Mouse (Mus musculus): ENCODE results near the gene Gm20661. TPM values are rescaled to one million over a fixed set of nuclear protein-coding genes. Genes with fewer than 3 reads are reported as not detected.

Gm20661 gene
- polyA plus RNA-seq, 1 experiment, result 0.58 TPM

DNA sequence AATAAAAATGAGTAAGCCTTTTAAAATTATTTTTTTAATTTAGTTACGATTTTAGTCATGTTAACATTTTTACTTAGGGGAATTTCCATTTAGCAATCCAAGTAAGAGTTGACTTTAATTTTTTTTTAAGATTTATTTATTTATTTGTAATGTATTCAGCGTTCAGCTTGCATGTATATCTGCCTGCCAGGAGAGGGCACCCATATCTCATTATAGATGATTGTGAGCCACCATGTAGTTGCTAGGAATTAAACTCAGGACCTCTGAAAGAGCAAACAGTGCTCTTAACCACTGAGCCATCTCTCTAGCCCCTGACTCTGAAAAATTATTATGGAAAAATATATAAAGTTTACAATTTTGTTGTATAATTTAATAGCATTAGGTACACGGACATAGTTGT lies 43.7 kb downstream of the Gm20661 start:
- Histone ChIP-seq H3K4me1 (replicated peaks; ENCODE audit: control insufficient read depth, insufficient read depth, low read length) (no peaks in the 10 kb centered on the region), H3K27ac (ENCODE audit: control insufficient read depth, insufficient read depth, low read length) (no peak overlapping the region), H3K4me3 (ENCODE audit: control insufficient read depth, insufficient read depth, low read length) (no peak overlapping the region), H3K36me3 (ENCODE audit: control insufficient read depth, insufficient read depth, low read length) (peaks cover 28% of the 10 kb centered on the region), H3K27me3 (ENCODE audit: control insufficient read depth, insufficient read depth, low read length) (no peaks in the 10 kb centered on the region)
- TF ChIP-seq POLR2A (IDR thresholded peaks at IDR 0.05; ENCODE audit: control insufficient read depth, extremely low read depth, insufficient read depth, low read length, poor library complexity) (no peak), CTCF (IDR thresholded peaks at IDR 0.05; ENCODE audit: borderline replicate concordance, control insufficient read depth, extremely low read depth, insufficient read depth, low read length, poor library complexity) (no peak)
- DNase-seq, result no peak
- 89% methylated on average over 3 of the region's 3 CpGs for WGBS

DNA sequence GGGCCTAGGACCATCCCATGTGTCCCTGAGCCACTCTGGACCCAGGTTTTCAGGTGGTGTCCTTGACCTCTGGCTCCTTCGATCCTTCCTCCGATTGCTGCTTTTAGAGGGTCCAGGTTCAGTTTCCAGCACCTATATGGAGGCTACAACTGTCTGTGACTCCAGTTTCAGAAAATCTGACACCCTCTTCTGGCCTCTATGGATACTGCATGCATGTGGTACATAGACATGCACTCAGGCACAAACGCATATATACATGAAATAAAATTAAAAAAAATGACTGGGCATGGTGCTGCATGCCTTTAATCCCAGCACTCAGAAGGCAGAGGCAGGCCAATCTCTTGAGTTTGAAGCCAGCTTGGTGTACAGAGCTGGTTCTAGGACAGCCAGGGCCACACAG lies 45.0 kb downstream of the Gm20661 start:
- no peak for DNase-seq
- H3K27me3 ChIP-seq (ENCODE audit: control insufficient read depth, insufficient read depth, low read length), result no peaks in the 10 kb centered on the region
- peaks cover 41% of the 10 kb centered on the region for H3K36me3 ChIP-seq (ENCODE audit: control insufficient read depth, insufficient read depth, low read length)
- no peaks in the 10 kb centered on the region for H3K4me1 ChIP-seq (replicated peaks; ENCODE audit: control insufficient read depth, insufficient read depth, low read length)
- H3K27ac ChIP-seq (ENCODE audit: control insufficient read depth, insufficient read depth, low read length), result no peak overlapping the region
- no peak for TF ChIP-seq CTCF (IDR thresholded peaks at IDR 0.05; ENCODE audit: borderline replicate concordance, control insufficient read depth, extremely low read depth, insufficient read depth, low read length, poor library complexity)
- no peak for TF ChIP-seq POLR2A (IDR thresholded peaks at IDR 0.05; ENCODE audit: control insufficient read depth, extremely low read depth, insufficient read depth, low read length, poor library complexity)
- 97% methylated on average over 3 of the region's 3 CpGs for WGBS
- H3K4me3 ChIP-seq (ENCODE audit: control insufficient read depth, insufficient read depth, low read length), result no peak overlapping the region

DNA sequence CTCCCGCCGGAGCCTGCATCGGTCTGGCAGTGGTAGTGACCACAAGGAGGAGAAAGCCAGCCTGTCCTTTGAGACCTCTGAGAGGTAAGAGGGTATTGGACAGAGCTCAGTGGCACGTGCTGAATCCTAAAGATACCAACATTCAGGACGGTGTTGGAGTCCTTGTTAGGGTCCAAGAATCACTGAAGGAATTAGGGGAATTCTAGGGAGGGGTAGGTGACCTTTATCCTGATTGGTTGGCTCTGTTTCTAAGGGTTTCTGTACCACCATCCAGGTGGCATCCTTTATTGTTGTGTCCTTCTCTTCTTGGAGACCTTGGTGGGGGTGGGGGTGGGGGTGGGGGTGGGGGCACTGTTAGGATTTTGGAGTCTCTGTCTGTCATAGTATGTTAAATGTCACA lies 49.3 kb downstream of the Gm20661 start:
- Histone ChIP-seq H3K27ac (ENCODE audit: control insufficient read depth, insufficient read depth, low read length) (no peak overlapping the region), H3K27me3 (ENCODE audit: control insufficient read depth, insufficient read depth, low read length) (no peaks in the 10 kb centered on the region), H3K4me1 (replicated peaks; ENCODE audit: control insufficient read depth, insufficient read depth, low read length) (no peaks in the 10 kb centered on the region), H3K36me3 (ENCODE audit: control insufficient read depth, insufficient read depth, low read length) (peaks cover 59% of the 10 kb centered on the region), H3K4me3 (ENCODE audit: control insufficient read depth, insufficient read depth, low read length) (no peak overlapping the region)
- 96% methylated on average over 5 of the region's 5 CpGs for WGBS
- DNase-seq, result no peak
- TF ChIP-seq CTCF (IDR thresholded peaks at IDR 0.05; ENCODE audit: borderline replicate concordance, control insufficient read depth, extremely low read depth, insufficient read depth, low read length, poor library complexity), result no peak

DNA sequence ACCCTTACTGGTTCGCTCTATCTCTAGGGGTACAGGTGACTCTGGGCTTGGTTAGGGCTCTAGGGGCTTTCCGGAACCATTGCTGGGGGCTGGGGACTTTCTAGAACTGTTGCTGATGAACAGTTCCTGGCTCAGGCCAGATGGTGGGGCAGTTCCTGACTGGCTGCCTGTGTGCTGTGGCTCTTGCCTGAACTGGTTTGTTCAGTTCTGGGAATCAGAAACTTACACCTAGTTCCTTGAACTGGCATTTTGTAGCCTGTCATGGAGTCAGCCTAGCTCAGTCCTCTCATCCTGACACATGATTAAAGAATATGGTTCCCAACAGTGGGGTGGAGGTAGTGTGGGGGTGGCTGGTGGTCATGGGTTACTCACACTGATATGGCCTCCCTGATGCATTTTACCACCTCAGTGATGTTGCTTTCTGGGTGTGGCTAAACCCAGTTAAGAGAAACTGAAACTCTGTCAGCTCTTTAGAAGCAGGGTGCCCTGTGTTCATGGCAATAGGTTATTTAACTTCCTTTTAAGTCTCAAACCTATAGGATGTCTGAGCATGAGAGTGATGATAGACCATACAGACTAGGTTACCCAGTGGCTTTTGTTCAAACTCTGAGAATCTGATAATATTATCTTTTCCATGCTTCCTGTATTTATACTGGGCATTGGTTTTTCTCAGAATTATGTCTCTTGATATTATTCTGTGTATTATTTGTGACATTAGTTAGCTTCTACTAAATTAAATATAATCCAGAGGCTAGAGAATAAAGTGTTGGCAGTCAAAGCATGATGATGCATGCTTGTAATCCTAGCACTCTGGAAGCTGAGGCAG lies 52.7 kb downstream of the Gm20661 start:
- Histone ChIP-seq H3K4me3 (ENCODE audit: control insufficient read depth, insufficient read depth, low read length) (no peak overlapping the region), H3K27ac (ENCODE audit: control insufficient read depth, insufficient read depth, low read length) (peak overlapping the region; percentile 83), H3K36me3 (ENCODE audit: control insufficient read depth, insufficient read depth, low read length) (peaks cover 66% of the 10 kb centered on the region), H3K27me3 (ENCODE audit: control insufficient read depth, insufficient read depth, low read length) (no peaks in the 10 kb centered on the region), H3K4me1 (replicated peaks; ENCODE audit: control insufficient read depth, insufficient read depth, low read length) (no peaks in the 10 kb centered on the region)
- WGBS, result 94% methylated on average over 2 of the region's 2 CpGs
- TF ChIP-seq POLR2A (IDR thresholded peaks at IDR 0.05; ENCODE audit: control insufficient read depth, extremely low read depth, insufficient read depth, low read length, poor library complexity) (no peak), CTCF (IDR thresholded peaks at IDR 0.05; ENCODE audit: borderline replicate concordance, control insufficient read depth, extremely low read depth, insufficient read depth, low read length, poor library complexity) (no peak)
- DNase-seq, result no peak

Other genes starting within 250 kb of the Gm20661 start
- gene Rbm5, start 212.1 kb upstream of the Gm20661 start, polyA plus RNA-seq (2012; rRNA removed), result 176 and 197 TPM in 2 replicates
- gene Rbm6, start 109.8 kb upstream of the Gm20661 start, polyA plus RNA-seq (2012; rRNA removed), result 29.0 and 32.1 TPM in 2 replicates
- gene Mon1a, start 94.9 kb upstream of the Gm20661 start, polyA plus RNA-seq (2012; rRNA removed), result 57.0 and 62.7 TPM in 2 replicates
- 8.5 and 13.0 TPM in 2 replicates for gene Mst1r, start 76.2 kb upstream of the Gm20661 start, polyA plus RNA-seq (2012; rRNA removed)
- gene Actl11, start 54.6 kb upstream of the Gm20661 start, polyA plus RNA-seq (2012; rRNA removed), result 0.11 TPM in 1 of 2 replicates, not detected in the other
- 18.7 and 21.0 TPM in 2 replicates for gene Camkv, start 47.4 kb upstream of the Gm20661 start, polyA plus RNA-seq (2012; rRNA removed)
- 9.2 and 15.7 TPM in 2 replicates for gene Traip, start 32.9 kb upstream of the Gm20661 start, polyA plus RNA-seq (2012; rRNA removed)
- 208 and 267 TPM in 2 replicates for gene Uba7, start 7.6 kb upstream of the Gm20661 start, polyA plus RNA-seq (2012; rRNA removed)
- 10.5 and 14.8 TPM in 2 replicates for gene Inka1, start 2.8 kb downstream of the Gm20661 start, polyA plus RNA-seq (2012; rRNA removed)
- gene Cdhr4, start 9.4 kb downstream of the Gm20661 start, polyA plus RNA-seq (2012; rRNA removed), result 5.1 and 7.3 TPM in 2 replicates
- 0.60 and 3.2 TPM in 2 replicates for gene Gm20662, start 13.3 kb downstream of the Gm20661 start, polyA plus RNA-seq (2012; rRNA removed)
- gene Ip6k1, start 19.4 kb downstream of the Gm20661 start, polyA plus RNA-seq (2012; rRNA removed), result 197 and 254 TPM in 2 replicates
- gene Gmppb, start 66.2 kb downstream of the Gm20661 start, polyA plus RNA-seq (2012; rRNA removed), result 18.0 and 20.9 TPM in 2 replicates
- gene Amigo3, start 70.1 kb downstream of the Gm20661 start, polyA plus RNA-seq (2012; rRNA removed), result 4.5 and 4.8 TPM in 2 replicates
- 3.3 and 3.5 TPM in 2 replicates for gene Mst1, start 97.4 kb downstream of the Gm20661 start, polyA plus RNA-seq (2012; rRNA removed)
- gene Rnf123, start 100.3 kb downstream of the Gm20661 start, polyA plus RNA-seq (2012; rRNA removed), result 221 and 246 TPM in 2 replicates
- 131 and 163 TPM in 2 replicates for gene Apeh, start 111.5 kb downstream of the Gm20661 start, polyA plus RNA-seq (2012; rRNA removed)
- 2.6 and 4.3 TPM in 2 replicates for gene Bsn, start 207.3 kb downstream of the Gm20661 start, polyA plus RNA-seq (2012; rRNA removed)